12 mouse cellular contexts compared by ENCODE assay signal in genomic region chr2:9955576-9956535, GRCm38 (mm10).
A peak's percentile ranks its signal among the peaks of the same experiment; 100 is the strongest.
DNase-seq lines count a peak whose midpoint lies in the region; ATAC-seq lines count a peak whose summit lies in the region.
"Had no signal": no experiment of that assay in that cellular context is flagged by ENCODE, and none has a peak within 500 bp of the region (broad histone marks: within the 10 kb centered on the region; RNA-seq: fewer than 3 reads in every experiment).

No protein-coding gene starts in this region.

- H3K4me2 ChIP-seq in kidney, embryonic 16.5 days (replicated peaks; ENCODE audit: low read depth, low read length) = no peak overlapping the region
- H3K4me2 ChIP-seq in hindbrain, embryonic 14.5 days (replicated peaks) = no peak overlapping the region
- no peak overlapping the region for H3K4me2 ChIP-seq in neural tube, embryonic 14.5 days (ENCODE audit: low read depth, low read length)

- 0 out of 2 replicates have a peak, but pooled peaks cover 9% of the 10 kb centered on the region for H3K36me3 ChIP-seq in kidney, embryonic 16.5 days (ENCODE audit: insufficient read depth, low read length)
- peaks cover 11% of the 10 kb centered on the region for H3K36me3 ChIP-seq in hindbrain, embryonic 14.5 days (replicated peaks; ENCODE audit: control insufficient read depth, insufficient read depth)
- no peaks in the 10 kb centered on the region for H3K36me3 ChIP-seq in neural tube, embryonic 14.5 days (ENCODE audit: control insufficient read depth, insufficient read depth, low read length)

- H3K9me3 ChIP-seq in kidney, embryonic 16.5 days (ENCODE audit: low read length) = no peaks in the 10 kb centered on the region
- no peaks in the 10 kb centered on the region for H3K9me3 ChIP-seq in hindbrain, embryonic 14.5 days (ENCODE audit: control insufficient read depth, low read length)
- no peaks in the 10 kb centered on the region for H3K9me3 ChIP-seq in neural tube, embryonic 14.5 days (ENCODE audit: control insufficient read depth, low read length)

- H3K27me3 ChIP-seq in kidney, embryonic 16.5 days (ENCODE audit: insufficient read depth, low read length) = no peaks in the 10 kb centered on the region
- no peaks in the 10 kb centered on the region for H3K27me3 ChIP-seq in hindbrain, embryonic 14.5 days (ENCODE audit: control insufficient read depth, insufficient read depth, low read length)
- H3K27me3 ChIP-seq in neural tube, embryonic 14.5 days (ENCODE audit: control insufficient read depth, insufficient read depth, low read length) = no peaks in the 10 kb centered on the region

- no peak overlapping the region for H3K9ac ChIP-seq in kidney, embryonic 16.5 days (replicated peaks; ENCODE audit: low read length)
- no peak overlapping the region for H3K9ac ChIP-seq in hindbrain, embryonic 14.5 days
- H3K9ac ChIP-seq in neural tube, embryonic 14.5 days (replicated peaks; ENCODE audit: low read depth, low read length) = no peak overlapping the region

- no peak overlapping the region for H3K4me3 ChIP-seq in kidney, embryonic 16.5 days (ENCODE audit: low read length)
- no peak overlapping the region for H3K4me3 ChIP-seq in hindbrain, embryonic 14.5 days (replicated peaks; ENCODE audit: low read length)
- H3K4me3 ChIP-seq in neural tube, embryonic 14.5 days (ENCODE audit: low read depth, low read length) = no peak overlapping the region

- DNase-seq in kidney, postnatal 14 days = no peak
- DNase-seq in embryo, embryonic 10 days (ENCODE audit: low spot score) = peak; percentile 75
- DNase-seq in hindbrain, embryonic 14.5 days (ENCODE audit: low spot score) = no peak
- no peak for DNase-seq in cerebellum, adult 9-11 months
- no peak for DNase-seq in cerebellum, adult 11 months
- no peak for DNase-seq in layer of hippocampus, postnatal 14 days (ENCODE audit: low spot score in 2 of 2)
- DNase-seq: gastrocnemius, postnatal 14 days; heart, postnatal 10 days; kidney, adult 8-10 months had no signal

- H3K4me1 ChIP-seq in kidney, embryonic 16.5 days (ENCODE audit: insufficient read depth, low read length) = peaks cover 15% of the 10 kb centered on the region
- peaks cover 13% of the 10 kb centered on the region; the same call in 1 of the 2 replicates for H3K4me1 ChIP-seq in hindbrain, embryonic 14.5 days (replicated peaks; ENCODE audit: control insufficient read depth, insufficient read depth, low read length)
- no peaks in the 10 kb centered on the region for H3K4me1 ChIP-seq in neural tube, embryonic 14.5 days (ENCODE audit: control insufficient read depth, insufficient read depth, low read length)

- peak; percentile 51 for ATAC-seq in kidney, embryonic 16.5 days (ENCODE audit: low FRiP score, low TSS enrichment)
- ATAC-seq in hindbrain, embryonic 14.5 days (ENCODE audit: low FRiP score) = peak; percentile 52; the same call in 1 of the 2 replicates
- ATAC-seq in neural tube, embryonic 14.5 days (ENCODE audit: low read depth) = peak; percentile 59; the same call in 1 of the 2 replicates
- ATAC-seq: lung, postnatal 0 days had no signal

- H3K27ac ChIP-seq in kidney, embryonic 16.5 days (ENCODE audit: low read length) = 0 out of 2 replicates have a peak overlapping the region, but pooled peaks have one; percentile 29
- 0 out of 2 replicates have a peak overlapping the region, but pooled peaks have one; percentile 15 for H3K27ac ChIP-seq in hindbrain, embryonic 14.5 days
- H3K27ac ChIP-seq in neural tube, embryonic 14.5 days (ENCODE audit: low read depth, low read length) = no peak overlapping the region

- WGBS in kidney, embryonic 16.5 days = 56% methylated on average over 9 of the region's 9 CpGs
- 52% methylated on average over 9 of the region's 9 CpGs for WGBS in hindbrain, embryonic 14.5 days
- WGBS in neural tube, embryonic 14.5 days = 59% methylated on average over 9 of the region's 9 CpGs
